Mouse (Mus musculus) retina, adult 2 months (tissue): ENCODE results near the gene Slc10a1.

Source experiments
- DNase-seq: peaks from one replicate; pipeline ENCODE4 v3.0.0-alpha.2; 2012; ENCODE audit warnings: low read depth, low spot score

Slc10a1 gene

GRCm38 (mm10) chr12:80927518-80927917 is 41.0 kb downstream of the Slc10a1 start:
- no peak for DNase-seq

GRCm38 (mm10) chr12:80926550-80926949 is 42.0 kb downstream of the Slc10a1 start:
- no peak for DNase-seq

- no peak for DNase-seq
These were observed 42.6 kb downstream of the Slc10a1 start for GRCm38 (mm10) chr12:80925919-80926318.

GRCm38 (mm10) chr12:80924205-80924604 is 44.3 kb downstream of the Slc10a1 start:
- no peak for DNase-seq

GRCm38 (mm10) chr12:80923602-80924001 is 44.9 kb downstream of the Slc10a1 start:
- no peak for DNase-seq

GRCm38 (mm10) chr12:80922869-80923268 is 45.6 kb downstream of the Slc10a1 start:
- no peak for DNase-seq

GRCm38 (mm10) chr12:80921301-80921700 is 47.2 kb downstream of the Slc10a1 start:
- DNase-seq: no peak

GRCm38 (mm10) chr12:80917764-80918163 is 50.7 kb downstream of the Slc10a1 start:
- no peak for DNase-seq

GRCm38 (mm10) chr12:80909631-80910030 is 58.9 kb downstream of the Slc10a1 start:
- DNase-seq: no peak
